Mouse (Mus musculus): ENCODE results near the gene Cass4. TPM values are rescaled to one million over a fixed set of nuclear protein-coding genes. Genes with fewer than 3 reads are reported as not detected.

Cass4 gene
- polyA plus RNA-seq, 1 experiment from 2014 or later: 0.33 TPM

GRCm38 (mm10) chr2:172447317-172447716 is 53.7 kb downstream of the Cass4 start:
- ATAC-seq (ENCODE audit: insufficient number of reproducible peaks, low FRiP score, low TSS enrichment, low read depth): no peak
- peaks cover 72% of the 10 kb centered on the region for H3K36me3 ChIP-seq

GRCm38 (mm10) chr2:172448329-172448728 is 54.7 kb downstream of the Cass4 start:
- Histone ChIP-seq H3K27ac (no peak overlapping the region), H3K36me3 (peaks cover 82% of the 10 kb centered on the region), H3K4me1 (no peaks in the 10 kb centered on the region), H3K9ac (no peak overlapping the region), H3K9me3 (no peaks in the 10 kb centered on the region), H3K4me2 (no peak overlapping the region), H3K4me3 (no peak overlapping the region), H3K27me3 (no peaks in the 10 kb centered on the region)
- WGBS: 84% methylated on average over 4 of the region's 4 CpGs
- ATAC-seq (ENCODE audit: insufficient number of reproducible peaks, low FRiP score, low TSS enrichment, low read depth): no peak

More at GRCm38 (mm10) chr2:172447317-172447716, 53.7 kb downstream of the Cass4 start:
- no peak overlapping the region for H3K9ac ChIP-seq
- H3K27me3 ChIP-seq: no peaks in the 10 kb centered on the region
- H3K4me1 ChIP-seq: no peaks in the 10 kb centered on the region
- H3K4me2 ChIP-seq: no peak overlapping the region
- WGBS: 88% methylated on average over 6 of the region's 6 CpGs
- H3K4me3 ChIP-seq: no peak overlapping the region
- H3K9me3 ChIP-seq: no peaks in the 10 kb centered on the region
- no peak overlapping the region for H3K27ac ChIP-seq

GRCm38 (mm10) chr2:172450640-172451039 is 57.0 kb downstream of the Cass4 start:
- H3K4me1 ChIP-seq: no peaks in the 10 kb centered on the region
- H3K27me3 ChIP-seq: no peaks in the 10 kb centered on the region
- no peak overlapping the region for H3K4me3 ChIP-seq
- H3K36me3 ChIP-seq: peaks cover 88% of the 10 kb centered on the region
- no peak overlapping the region for H3K27ac ChIP-seq
- H3K9ac ChIP-seq: no peak overlapping the region
- no peaks in the 10 kb centered on the region for H3K9me3 ChIP-seq
- ATAC-seq (ENCODE audit: insufficient number of reproducible peaks, low FRiP score, low TSS enrichment, low read depth): no peak
- H3K4me2 ChIP-seq: no peak overlapping the region
- 73% methylated on average over 6 of the region's 6 CpGs for whole genome bisulfite sequencing

GRCm38 (mm10) chr2:172452031-172452430 is 58.4 kb downstream of the Cass4 start:
- Histone ChIP-seq H3K4me1 (no peaks in the 10 kb centered on the region), H3K9me3 (no peaks in the 10 kb centered on the region), H3K27me3 (no peaks in the 10 kb centered on the region), H3K27ac (no peak overlapping the region), H3K9ac (no peak overlapping the region), H3K4me2 (no peak overlapping the region), H3K4me3 (no peak overlapping the region), H3K36me3 (peaks cover 74% of the 10 kb centered on the region)
- no peak for ATAC-seq (ENCODE audit: insufficient number of reproducible peaks, low FRiP score, low TSS enrichment, low read depth)
- 95% methylated on average over 4 of the region's 4 CpGs for WGBS

GRCm38 (mm10) chr2:172452458-172452857 is 58.9 kb downstream of the Cass4 start:
- Histone ChIP-seq H3K27me3 (no peaks in the 10 kb centered on the region), H3K9ac (no peak overlapping the region), H3K9me3 (no peaks in the 10 kb centered on the region), H3K27ac (no peak overlapping the region), H3K4me3 (no peak overlapping the region), H3K4me2 (no peak overlapping the region), H3K36me3 (peaks cover 73% of the 10 kb centered on the region), H3K4me1 (no peaks in the 10 kb centered on the region)
- ATAC-seq (ENCODE audit: insufficient number of reproducible peaks, low FRiP score, low TSS enrichment, low read depth): no peak
- 94% methylated on average over 10 of the region's 10 CpGs for WGBS

- H3K27me3 ChIP-seq: no peaks in the 10 kb centered on the region
- peaks cover 37% of the 10 kb centered on the region for H3K36me3 ChIP-seq
- H3K4me3 ChIP-seq: no peak within 1 kb of the TSS
- H3K4me2 ChIP-seq: no peak within 1 kb of the TSS
- H3K27ac ChIP-seq: no peak within 1 kb of the TSS
- H3K9ac ChIP-seq: no peak within 1 kb of the TSS
- no peaks in the 10 kb centered on the region for H3K4me1 ChIP-seq
- ATAC-seq (ENCODE audit: insufficient number of reproducible peaks, low FRiP score, low TSS enrichment, low read depth): no peak
- no peaks in the 10 kb centered on the region for H3K9me3 ChIP-seq
- WGBS: 67% methylated on average over 11 of the region's 11 CpGs
Observed at GRCm38 (mm10) chr2:172458496-172458895, 64.9 kb downstream of the Cass4 start, which contains the start of gene Gcnt7. Gene Gcnt7 (minus strand): TSS chr2:172458596.

GRCm38 (mm10) chr2:172460647-172461046 is 67.1 kb downstream of the Cass4 start:
- Histone ChIP-seq H3K9ac (no peak overlapping the region), H3K27ac (no peak overlapping the region), H3K4me3 (no peak overlapping the region), H3K36me3 (peaks cover 42% of the 10 kb centered on the region), H3K4me2 (no peak overlapping the region), H3K4me1 (no peaks in the 10 kb centered on the region), H3K27me3 (no peaks in the 10 kb centered on the region), H3K9me3 (no peaks in the 10 kb centered on the region)
- ATAC-seq (ENCODE audit: insufficient number of reproducible peaks, low FRiP score, low TSS enrichment, low read depth): no peak
- 42% methylated on average over 2 of the region's 2 CpGs for WGBS

GRCm38 (mm10) chr2:172462813-172463212 is 69.2 kb downstream of the Cass4 start:
- Histone ChIP-seq H3K4me1 (no peaks in the 10 kb centered on the region), H3K27me3 (no peaks in the 10 kb centered on the region), H3K27ac (no peak overlapping the region), H3K9me3 (no peaks in the 10 kb centered on the region), H3K4me2 (no peak overlapping the region), H3K36me3 (peaks cover 55% of the 10 kb centered on the region), H3K4me3 (no peak overlapping the region), H3K9ac (no peak overlapping the region)
- ATAC-seq (ENCODE audit: insufficient number of reproducible peaks, low FRiP score, low TSS enrichment, low read depth): no peak
- 87% methylated on average over 4 of the region's 4 CpGs for WGBS

- peaks cover 71% of the 10 kb centered on the region for H3K36me3 ChIP-seq
- no peaks in the 10 kb centered on the region for H3K9me3 ChIP-seq
- no peak overlapping the region for H3K4me2 ChIP-seq
- 88% methylated on average over 11 of the region's 11 CpGs for WGBS
- H3K9ac ChIP-seq: no peak overlapping the region
- no peaks in the 10 kb centered on the region for H3K27me3 ChIP-seq
- no peaks in the 10 kb centered on the region for H3K4me1 ChIP-seq
- no peak for ATAC-seq (ENCODE audit: insufficient number of reproducible peaks, low FRiP score, low TSS enrichment, low read depth)
- no peak overlapping the region for H3K4me3 ChIP-seq
- H3K27ac ChIP-seq: no peak overlapping the region
Observed at GRCm38 (mm10) chr2:172466427-172467132, 73.0 kb downstream of the Cass4 start.

- ATAC-seq (ENCODE audit: insufficient number of reproducible peaks, low FRiP score, low TSS enrichment, low read depth): no peak
- H3K9ac ChIP-seq: no peak overlapping the region
- H3K36me3 ChIP-seq: peaks cover 70% of the 10 kb centered on the region
- H3K4me3 ChIP-seq: no peak overlapping the region
- no peaks in the 10 kb centered on the region for H3K9me3 ChIP-seq
- H3K4me1 ChIP-seq: no peaks in the 10 kb centered on the region
- H3K4me2 ChIP-seq: no peak overlapping the region
- 92% methylated on average over 5 of the region's 5 CpGs for WGBS
- no peaks in the 10 kb centered on the region for H3K27me3 ChIP-seq
- no peak overlapping the region for H3K27ac ChIP-seq
Observed at GRCm38 (mm10) chr2:172467206-172467605, 73.6 kb downstream of the Cass4 start.

- H3K4me1 ChIP-seq: peaks cover 5% of the 10 kb centered on the region
- H3K4me3 ChIP-seq: no peak overlapping the region
- no peak overlapping the region for H3K4me2 ChIP-seq
- H3K27me3 ChIP-seq: no peaks in the 10 kb centered on the region
- H3K9me3 ChIP-seq: no peaks in the 10 kb centered on the region
- 85% methylated on average over 11 of the region's 11 CpGs for WGBS
- H3K27ac ChIP-seq: no peak overlapping the region
- H3K36me3 ChIP-seq: peaks cover 65% of the 10 kb centered on the region
- H3K9ac ChIP-seq: no peak overlapping the region
- no peak for ATAC-seq (ENCODE audit: insufficient number of reproducible peaks, low FRiP score, low TSS enrichment, low read depth)
Observed at GRCm38 (mm10) chr2:172468346-172468819, 74.8 kb downstream of the Cass4 start.

GRCm38 (mm10) chr2:172472318-172472717 is 78.7 kb downstream of the Cass4 start, which contains the start of gene Fam209:
Gene Fam209 (plus strand): TSS chr2:172472520.
- Histone ChIP-seq H3K9ac (no peak within 1 kb of the TSS), H3K27me3 (no peaks in the 10 kb centered on the region; the same call in 1 of the 2 replicates), H3K4me1 (peaks cover 6% of the 10 kb centered on the region), H3K27ac (peak within 1 kb of the TSS; percentile 14; the same call in 1 of the 2 replicates), H3K4me3 (no peak within 1 kb of the TSS), H3K9me3 (no peaks in the 10 kb centered on the region), H3K36me3 (peaks cover 29% of the 10 kb centered on the region), H3K4me2 (no peak within 1 kb of the TSS)
- WGBS: 79% methylated on average over 11 of the region's 11 CpGs
- no peak for ATAC-seq (ENCODE audit: insufficient number of reproducible peaks, low FRiP score, low TSS enrichment, low read depth)

All from limb, embryonic 15.5 days (tissue).